Mouse (Mus musculus): ENCODE results near the gene Sema5b. TPM values are rescaled to one million over a fixed set of nuclear protein-coding genes. Genes with fewer than 3 reads are reported as not detected.

Gene Sema5b
- total and polyA plus RNA-seq, 3 experiments: not detected

DNA sequence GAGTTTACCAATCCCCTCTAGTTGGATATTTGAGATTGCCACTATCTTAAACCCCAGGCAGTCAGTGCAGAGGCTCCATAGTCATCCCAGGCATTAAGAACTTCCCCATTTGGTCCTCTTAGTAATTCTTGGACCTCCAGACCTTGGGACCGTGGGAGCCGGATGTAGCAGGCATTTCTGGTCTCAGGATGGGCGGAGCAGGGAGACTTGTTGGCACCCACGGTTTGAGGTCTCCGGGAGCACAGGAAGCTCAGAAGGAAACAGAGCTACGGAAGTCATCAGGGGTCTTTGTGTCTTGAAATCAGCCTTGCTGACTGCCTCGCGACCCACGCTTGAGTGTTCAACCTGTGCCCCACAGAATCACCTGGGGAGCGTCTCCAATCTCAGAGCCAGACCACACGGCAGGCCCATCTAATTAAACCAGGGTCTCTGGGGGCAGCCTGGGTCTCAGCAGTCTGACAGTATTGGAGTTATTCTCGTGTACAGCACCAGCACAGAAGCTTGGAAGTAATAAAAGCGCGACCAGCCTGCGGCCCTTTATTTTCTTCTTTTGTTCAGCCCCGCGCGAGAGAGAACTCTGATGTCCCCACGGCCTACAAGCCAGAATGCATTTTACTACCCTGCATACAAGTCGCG is 24.9 kb upstream of the Sema5b start:
- no peaks in the 10 kb centered on the region for H3K36me3 ChIP-seq (ENCODE audit: control insufficient read depth in 1 of 2, insufficient read depth in 2 of 2, low read length in 2 of 2)
- no peaks in the 10 kb centered on the region; a peak in 1 of 4 replicates for H3K27me3 ChIP-seq (ENCODE audit: control insufficient read depth in 1 of 2, insufficient read depth in 2 of 2, low read length in 2 of 2)
- no peaks in the 10 kb centered on the region for H3K9me3 ChIP-seq (replicated peaks; ENCODE audit: insufficient read depth, low read length)
- no peaks in the 10 kb centered on the region for H3K79me2 ChIP-seq (ENCODE audit: control insufficient read depth, insufficient read depth, low read length, poor library complexity)
- H3K4me3 ChIP-seq (ENCODE audit: control insufficient read depth in 1 of 2, insufficient read depth in 1 of 2, low read depth in 2 of 2, low read length in 2 of 2): no peak overlapping the region
- H3K27ac ChIP-seq (ENCODE audit: control insufficient read depth, low read depth, low read length): no peak overlapping the region
- no peak overlapping the region for H3K9ac ChIP-seq (ENCODE audit: control insufficient read depth, low read depth, low read length, poor library complexity, severe bottlenecking)
- H3K4me1 ChIP-seq (ENCODE audit: control insufficient read depth in 1 of 2, insufficient read depth in 2 of 2, low read length in 2 of 2): no peaks in the 10 kb centered on the region
- TF ChIP-seq CHD1 (IDR thresholded peaks at IDR 0.05; ENCODE audit: low read depth, low read length): no peak
- no peak for TF ChIP-seq MYC (IDR thresholded peaks at IDR 0.05; ENCODE audit: low read depth, low read length)
- TF ChIP-seq MAZ (IDR thresholded peaks at IDR 0.05; ENCODE audit: low read depth, low read length): no peak
- TF ChIP-seq MYB (IDR thresholded peaks at IDR 0.05; ENCODE audit: low read depth, low read length): no peak
- no peak for TF ChIP-seq POLR2AphosphoS5 (IDR thresholded peaks at IDR 0.05; ENCODE audit: borderline replicate concordance, low read depth, low read length)
- no peak for TF ChIP-seq TAL1 (IDR thresholded peaks at IDR 0.05; ENCODE audit: low read length)
- DNase-seq (ENCODE audit: low read depth, low spot score): no peak

DNA sequence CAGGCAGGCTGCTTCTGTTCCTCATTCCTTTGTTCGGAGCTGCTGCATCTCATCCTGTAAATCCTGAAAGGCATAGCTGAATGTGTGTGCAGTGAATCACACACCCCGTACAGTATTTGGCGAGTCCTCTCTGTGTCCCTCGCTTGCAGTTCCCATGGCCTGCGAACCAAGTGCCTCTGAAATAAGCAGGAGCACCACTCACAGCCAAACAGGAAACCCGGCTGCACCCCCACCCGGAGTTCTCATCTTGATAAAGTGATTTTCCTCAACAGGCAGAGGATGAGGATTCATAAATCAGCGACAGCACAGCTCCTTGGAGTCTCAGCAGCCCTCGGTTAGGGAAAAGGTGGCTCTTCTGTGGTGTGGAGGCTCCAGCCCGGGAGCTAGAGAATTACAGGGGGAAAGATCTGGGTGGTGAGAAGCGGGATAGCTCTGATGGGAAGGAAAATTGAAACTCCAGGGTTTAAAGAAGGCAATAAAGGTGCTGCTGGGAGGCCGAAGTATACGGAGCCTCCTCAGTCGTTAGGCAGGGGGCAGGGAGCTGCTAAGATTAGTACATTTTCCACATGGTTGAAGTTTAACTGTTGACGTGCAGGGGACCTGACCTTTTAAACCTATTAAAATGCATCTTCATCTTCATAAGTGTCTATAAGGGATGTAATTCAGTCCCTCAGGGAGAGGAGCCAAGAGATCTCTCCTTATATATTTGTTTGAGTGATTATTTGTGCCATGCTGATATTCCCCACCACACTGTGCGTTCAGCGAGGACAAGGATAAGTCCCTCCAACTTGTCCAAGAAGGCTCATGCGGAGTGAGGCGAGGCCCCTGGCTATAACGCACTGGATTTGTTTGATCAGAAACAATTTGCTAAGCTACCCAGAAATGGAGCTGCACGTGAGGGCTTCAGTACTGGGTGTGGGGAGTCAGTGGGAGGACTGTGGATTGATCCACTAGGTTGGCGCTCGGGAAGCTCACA is 22.7 kb upstream of the Sema5b start:
- Histone ChIP-seq H3K27ac (ENCODE audit: control insufficient read depth, low read depth, low read length) (no peak overlapping the region), H3K4me1 (ENCODE audit: control insufficient read depth in 1 of 2, insufficient read depth in 2 of 2, low read length in 2 of 2) (no peaks in the 10 kb centered on the region), H3K27me3 (ENCODE audit: control insufficient read depth in 1 of 2, insufficient read depth in 2 of 2, low read length in 2 of 2) (no peaks in the 10 kb centered on the region; a peak in 1 of 4 replicates)

DNA sequence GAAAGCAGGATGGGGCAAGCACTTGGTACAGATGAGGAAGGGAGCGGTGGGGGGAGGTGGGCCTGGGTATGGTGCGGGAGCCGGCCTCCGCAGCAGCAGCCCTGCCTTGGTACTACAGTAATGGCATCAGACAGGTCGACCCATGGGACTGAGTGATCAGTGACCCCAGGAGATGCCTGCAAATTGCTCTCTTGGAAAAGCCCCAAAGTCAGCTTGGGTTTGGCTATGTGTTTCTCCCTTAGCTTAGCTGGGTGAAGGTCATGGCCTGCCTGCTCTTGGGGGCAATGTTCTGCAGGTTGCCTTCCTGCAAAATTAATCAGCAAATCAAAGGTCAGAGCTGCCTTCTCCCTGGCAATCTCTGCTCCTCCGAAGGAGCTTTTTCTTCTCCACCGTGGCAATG is 21.7 kb upstream of the Sema5b start:
- TF ChIP-seq RAD21 (IDR thresholded peaks at IDR 0.05; ENCODE audit: low read depth, low read length) (no peak), POLR2AphosphoS5 (IDR thresholded peaks at IDR 0.05; ENCODE audit: borderline replicate concordance, low read depth, low read length) (no peak), SMC3 (IDR thresholded peaks at IDR 0.05; ENCODE audit: low read depth, low read length) (no peak), CHD2 (IDR thresholded peaks at IDR 0.05; ENCODE audit: low read length) (no peak), JUND (IDR thresholded peaks at IDR 0.05; ENCODE audit: low read depth, low read length) (no peak), GATA1 (IDR thresholded peaks at IDR 0.05; ENCODE audit: low read depth, low read length) (no peak), MEF2A (IDR thresholded peaks at IDR 0.05; ENCODE audit: extremely low read depth, insufficient replicate concordance, low read depth, low read length, poor library complexity, severe bottlenecking) (no peak), HCFC1 (IDR thresholded peaks at IDR 0.05; ENCODE audit: low read depth, low read length) (no peak), UBTF (IDR thresholded peaks at IDR 0.05; ENCODE audit: borderline replicate concordance, insufficient read depth, low read depth, low read length) (no peak), POLR2A (IDR thresholded peaks at IDR 0.05; ENCODE audit: control insufficient read depth in 1 of 2, insufficient read depth in 1 of 2, low read depth in 1 of 2, low read length in 2 of 2, poor library complexity in 1 of 2) (no peak)
- H3K27ac ChIP-seq (ENCODE audit: control insufficient read depth, low read depth, low read length): no peak overlapping the region
- H3K36me3 ChIP-seq (ENCODE audit: control insufficient read depth in 1 of 2, insufficient read depth in 2 of 2, low read length in 2 of 2): no peaks in the 10 kb centered on the region
- no peak overlapping the region for H3K9ac ChIP-seq (ENCODE audit: control insufficient read depth, low read depth, low read length, poor library complexity, severe bottlenecking)
- H3K79me2 ChIP-seq (ENCODE audit: control insufficient read depth, insufficient read depth, low read length, poor library complexity): no peaks in the 10 kb centered on the region
- H3K27me3 ChIP-seq (ENCODE audit: control insufficient read depth in 1 of 2, insufficient read depth in 2 of 2, low read length in 2 of 2): no peaks in the 10 kb centered on the region
- H3K4me1 ChIP-seq (ENCODE audit: control insufficient read depth in 1 of 2, insufficient read depth in 2 of 2, low read length in 2 of 2): no peaks in the 10 kb centered on the region
- DNase-seq (ENCODE audit: low read depth, low spot score): no peak
- H3K9me3 ChIP-seq (replicated peaks; ENCODE audit: insufficient read depth, low read length): no peaks in the 10 kb centered on the region
- H3K4me3 ChIP-seq (ENCODE audit: control insufficient read depth in 1 of 2, insufficient read depth in 1 of 2, low read depth in 2 of 2, low read length in 2 of 2): no peak overlapping the region

More for the DNA sequence above, 22.7 kb upstream of the Sema5b start:
- TF ChIP-seq MAFK (IDR thresholded peaks at IDR 0.05; ENCODE audit: borderline replicate concordance, low read depth, low read length) (no peak), ZMIZ1 (IDR thresholded peaks at IDR 0.05; ENCODE audit: low read depth, low read length) (no peak), MYB (IDR thresholded peaks at IDR 0.05; ENCODE audit: low read depth, low read length) (no peak), USF1 (IDR thresholded peaks at IDR 0.05; ENCODE audit: low read depth, low read length) (no peak), MYC (IDR thresholded peaks at IDR 0.05; ENCODE audit: low read depth, low read length) (no peak), ZC3H11A (IDR thresholded peaks at IDR 0.05; ENCODE audit: low read depth, low read length) (no peak), ZNF384 (IDR thresholded peaks at IDR 0.05; ENCODE audit: low read depth, low read length) (no peak), ETS1 (IDR thresholded peaks at IDR 0.05; ENCODE audit: low read depth, low read length) (no peak), E2F4 (IDR thresholded peaks at IDR 0.05; ENCODE audit: borderline replicate concordance, low read depth, low read length) (no peak), POLR2A (IDR thresholded peaks at IDR 0.05; ENCODE audit: control insufficient read depth in 1 of 2, insufficient read depth in 1 of 2, low read depth in 1 of 2, low read length in 2 of 2, poor library complexity in 1 of 2) (no peak)
- Histone ChIP-seq H3K36me3 (ENCODE audit: control insufficient read depth in 1 of 2, insufficient read depth in 2 of 2, low read length in 2 of 2) (no peaks in the 10 kb centered on the region), H3K9me3 (replicated peaks; ENCODE audit: insufficient read depth, low read length) (no peaks in the 10 kb centered on the region), H3K9ac (ENCODE audit: control insufficient read depth, low read depth, low read length, poor library complexity, severe bottlenecking) (no peak overlapping the region), H3K79me2 (ENCODE audit: control insufficient read depth, insufficient read depth, low read length, poor library complexity) (no peaks in the 10 kb centered on the region), H3K4me3 (ENCODE audit: control insufficient read depth in 1 of 2, insufficient read depth in 1 of 2, low read depth in 2 of 2, low read length in 2 of 2) (no peak overlapping the region)
- no peak for DNase-seq (ENCODE audit: low read depth, low spot score)
